Mouse (Mus musculus) heart, postnatal 4 days (tissue): ENCODE data around the gene Spata13. TPM values are rescaled to one million over a fixed set of nuclear protein-coding genes. Genes with fewer than 3 reads are reported as not detected.

Experiments
- DNase-seq: peaks from one replicate; pipeline ENCODE4 v3.0.0; 2021
- total RNA-seq, 2 experiments: library from RNA; stranded (reverse); gene quantifications; 2 replicates each; pipeline ENCODE4 v1.2.3; 2021

Gene Spata13
- total RNA-seq, 2 experiments from 2014 or later = 50.1 to 52.8 TPM

- peak; percentile 82 for DNase-seq
These were observed 48.7 kb downstream of the Spata13 start for GRCm38 (mm10) chr14:60682361-60683023.

GRCm38 (mm10) chr14:60683989-60684388 lies 50.2 kb downstream of the Spata13 start:
- DNase-seq = no peak

- no peak for DNase-seq
These were observed 52.9 kb downstream of the Spata13 start for GRCm38 (mm10) chr14:60686733-60687132.

GRCm38 (mm10) chr14:60687241-60687640 lies 53.4 kb downstream of the Spata13 start:
- no peak for DNase-seq

GRCm38 (mm10) chr14:60688509-60689205 lies 54.9 kb downstream of the Spata13 start:
- DNase-seq = peak; percentile 82

GRCm38 (mm10) chr14:60689768-60690167 lies 56.0 kb downstream of the Spata13 start:
- DNase-seq = no peak

- no peak for DNase-seq
These were observed 56.8 kb downstream of the Spata13 start for GRCm38 (mm10) chr14:60690631-60691030.

GRCm38 (mm10) chr14:60693122-60693536 lies 59.3 kb downstream of the Spata13 start:
- no peak for DNase-seq

GRCm38 (mm10) chr14:60693666-60694065 lies 59.9 kb downstream of the Spata13 start:
- DNase-seq = no peak

- peak; percentile 82 for DNase-seq
These were observed 60.6 kb downstream of the Spata13 start for GRCm38 (mm10) chr14:60694215-60694997.

GRCm38 (mm10) chr14:60697351-60697750 lies 63.5 kb downstream of the Spata13 start:
- no peak for DNase-seq

GRCm38 (mm10) chr14:60698980-60699379 lies 65.2 kb downstream of the Spata13 start:
- no peak for DNase-seq

GRCm38 (mm10) chr14:60702377-60703140 lies 68.8 kb downstream of the Spata13 start:
- DNase-seq = no peak

- no peak for DNase-seq
These were observed 70.7 kb downstream of the Spata13 start for GRCm38 (mm10) chr14:60704510-60704909.

- peak; percentile 63 for DNase-seq
These were observed 71.2 kb downstream of the Spata13 start for GRCm38 (mm10) chr14:60704961-60705360.

- no peak for DNase-seq
These were observed 75.4 kb downstream of the Spata13 start for GRCm38 (mm10) chr14:60709192-60709591.

GRCm38 (mm10) chr14:60709749-60710148 lies 75.9 kb downstream of the Spata13 start:
- no peak for DNase-seq

GRCm38 (mm10) chr14:60711161-60711560 lies 77.4 kb downstream of the Spata13 start:
- DNase-seq = no peak

- peak; percentile 68 for DNase-seq
These were observed 77.9 kb downstream of the Spata13 start for GRCm38 (mm10) chr14:60711590-60712288.

- DNase-seq = no peak
These were observed 78.6 kb downstream of the Spata13 start for GRCm38 (mm10) chr14:60712289-60712830.

- no peak for DNase-seq
These were observed 81.9 kb downstream of the Spata13 start for GRCm38 (mm10) chr14:60715686-60716085.
